Mouse (Mus musculus) cortical plate, adult 2 months (tissue): ENCODE data around the gene Drap1.

Source experiments
- CTCF ChIP-seq: fragments of 200-500 bp; IDR thresholded peaks from 2 replicates; pipeline ENCODE4 v1.5.1; 2011; ENCODE audit warnings: mild to moderate bottlenecking, control low read depth, low read length; ENCODE audit not compliant: insufficient read depth; ENCODE audit errors: extremely low read depth
- POLR2A ChIP-seq: fragments of 200-500 bp; IDR thresholded peaks from 2 replicates; pipeline ENCODE4 v1.6.1; 2011; ENCODE audit warnings: mild to moderate bottlenecking, low read length, control low read depth; ENCODE audit not compliant: insufficient read depth; ENCODE audit errors: extremely low read depth

GRCm38 (mm10) chr19:5411961-5412360 is 12.8 kb downstream of the Drap1 start:
- TF ChIP-seq POLR2A (no peak), CTCF (no peak)
